Mouse (Mus musculus): ENCODE data around the gene Sart3. TPM values are rescaled to one million over a fixed set of nuclear protein-coding genes. Genes with fewer than 3 reads are reported as not detected.
A peak's percentile ranks its signal among the peaks of the same experiment; 100 is the strongest.

Gene Sart3
- total and polyA plus RNA-seq, 2 experiments from 2014 or later, result 11.9 to 15.8 TPM

DNA sequence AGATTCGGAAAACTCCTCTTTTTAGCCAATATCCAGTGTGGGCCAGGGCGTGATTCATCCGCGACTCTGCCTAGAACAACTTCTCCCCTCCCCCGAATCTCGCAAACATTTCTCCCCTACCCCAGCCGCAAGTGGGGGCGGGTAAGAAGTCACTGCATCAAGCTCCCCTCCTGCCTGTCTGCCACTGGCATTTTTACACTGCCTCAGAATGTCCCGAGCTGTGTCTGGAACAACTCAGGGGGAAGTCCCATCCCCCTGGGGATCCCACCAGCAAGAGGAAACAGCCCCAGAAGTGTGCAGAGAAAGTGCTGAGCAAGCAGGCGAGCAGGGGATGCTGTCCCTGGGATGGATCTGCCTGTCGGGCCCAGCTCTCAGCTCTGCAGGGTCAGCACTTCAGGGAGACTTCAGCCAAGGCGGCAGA lies 11.3 kb upstream of the Sart3 start:
- peak; percentile 40 for ATAC-seq (ENCODE audit: insufficient read depth, low read depth)
- peak overlapping the region; percentile 68 for H3K27ac ChIP-seq (ENCODE audit: low read depth)
- H3K9me3 ChIP-seq (replicated peaks; ENCODE audit: control insufficient read depth, low read length), result no peaks in the 10 kb centered on the region
- no peak for TF ChIP-seq EP300 (IDR thresholded peaks at IDR 0.05; ENCODE audit: low read depth)
- no peak for TF ChIP-seq CTCF (IDR thresholded peaks at IDR 0.05; ENCODE audit: low read depth)
- peak overlapping the region; percentile 8; the same call in 1 of the 2 replicates for H3K4me2 ChIP-seq (ENCODE audit: low read depth, low read length)
- no peak for DNase-seq (ENCODE audit: low spot score)
- H3K27me3 ChIP-seq (ENCODE audit: control insufficient read depth, insufficient read depth, low read length), result peaks cover 6% of the 10 kb centered on the region; the same call in 1 of the 2 replicates
- no peak overlapping the region for H3K9ac ChIP-seq (replicated peaks; ENCODE audit: low read depth, low read length)
- H3K36me3 ChIP-seq (replicated peaks; ENCODE audit: control insufficient read depth, insufficient read depth, low read length), result no peaks in the 10 kb centered on the region
- H3K4me1 ChIP-seq (ENCODE audit: control insufficient read depth, insufficient read depth), result no peaks in the 10 kb centered on the region
- H3K4me3 ChIP-seq (ENCODE audit: low read depth, low read length), result no peak overlapping the region
- 5% methylated on average over 12 of the region's 12 CpGs for WGBS

DNA sequence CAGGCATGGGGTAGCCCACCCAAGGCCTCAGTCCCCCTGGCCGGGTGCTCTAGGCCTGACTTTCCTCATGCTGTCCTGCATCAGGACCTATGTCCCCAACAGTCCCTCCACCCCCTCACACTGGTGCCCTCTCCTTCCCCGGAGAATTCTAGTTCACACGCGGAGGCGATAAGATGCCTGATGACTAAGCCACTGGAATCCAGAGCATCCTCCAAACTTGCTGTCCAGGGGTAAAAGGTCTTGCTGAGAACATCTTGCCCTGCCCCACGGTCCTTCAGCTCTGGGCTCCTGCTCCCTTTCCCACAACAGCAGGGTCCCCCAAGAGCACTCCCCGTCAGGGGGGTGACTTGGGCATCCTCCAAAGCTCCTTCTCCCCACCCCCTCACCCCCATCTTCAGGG lies 10.3 kb upstream of the Sart3 start:
- no peak; the same call in 1 of the 2 replicates for ATAC-seq (ENCODE audit: insufficient read depth, low read depth)
- Histone ChIP-seq H3K27me3 (ENCODE audit: control insufficient read depth, insufficient read depth, low read length) (peaks cover 6% of the 10 kb centered on the region; the same call in 1 of the 2 replicates), H3K9me3 (replicated peaks; ENCODE audit: control insufficient read depth, low read length) (no peaks in the 10 kb centered on the region), H3K4me2 (ENCODE audit: low read depth, low read length) (no peak overlapping the region), H3K27ac (ENCODE audit: low read depth) (peak overlapping the region; percentile 68), H3K9ac (replicated peaks; ENCODE audit: low read depth, low read length) (no peak overlapping the region), H3K36me3 (replicated peaks; ENCODE audit: control insufficient read depth, insufficient read depth, low read length) (peaks cover 7% of the 10 kb centered on the region; the same call in 1 of the 2 replicates), H3K4me3 (ENCODE audit: low read depth, low read length) (no peak overlapping the region), H3K4me1 (ENCODE audit: control insufficient read depth, insufficient read depth) (no peaks in the 10 kb centered on the region)
- TF ChIP-seq EP300 (IDR thresholded peaks at IDR 0.05; ENCODE audit: low read depth) (no peak), CTCF (IDR thresholded peaks at IDR 0.05; ENCODE audit: low read depth) (no peak)
- DNase-seq (ENCODE audit: low spot score), result no peak
- 49% methylated on average over 7 of the region's 7 CpGs for WGBS

DNA sequence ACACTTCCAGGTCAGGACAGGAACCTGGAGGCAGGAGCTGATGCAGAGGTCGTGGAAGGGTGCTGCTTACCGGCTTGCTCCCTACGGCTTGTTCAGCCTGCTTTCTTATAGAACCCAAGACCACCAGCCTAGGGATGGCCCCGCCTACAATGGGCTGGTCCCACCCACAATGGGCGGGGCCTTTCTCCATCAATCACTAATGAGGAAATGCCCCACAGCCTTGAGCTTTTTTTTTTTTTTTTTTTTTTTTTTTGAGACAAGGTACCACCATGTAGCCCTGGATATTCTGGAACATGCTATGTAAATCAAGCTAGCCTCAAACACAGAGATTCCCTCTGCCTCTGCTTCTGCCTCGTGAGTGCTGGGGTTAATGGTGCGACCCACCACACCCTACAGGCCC lies 9.6 kb upstream of the Sart3 start:
- TF ChIP-seq CTCF (IDR thresholded peaks at IDR 0.05; ENCODE audit: low read depth), result no peak
- TF ChIP-seq EP300 (IDR thresholded peaks at IDR 0.05; ENCODE audit: low read depth), result no peak
- Histone ChIP-seq H3K4me3 (ENCODE audit: low read depth, low read length) (no peak overlapping the region), H3K9ac (replicated peaks; ENCODE audit: low read depth, low read length) (no peak overlapping the region), H3K27me3 (ENCODE audit: control insufficient read depth, insufficient read depth, low read length) (peaks cover 6% of the 10 kb centered on the region; the same call in 1 of the 2 replicates), H3K4me2 (ENCODE audit: low read depth, low read length) (no peak overlapping the region), H3K4me1 (ENCODE audit: control insufficient read depth, insufficient read depth) (no peaks in the 10 kb centered on the region), H3K27ac (ENCODE audit: low read depth) (no peak overlapping the region), H3K36me3 (replicated peaks; ENCODE audit: control insufficient read depth, insufficient read depth, low read length) (peaks cover 13% of the 10 kb centered on the region), H3K9me3 (replicated peaks; ENCODE audit: control insufficient read depth, low read length) (no peaks in the 10 kb centered on the region)
- WGBS, result 76% methylated on average over 7 of the region's 7 CpGs
- no peak for ATAC-seq (ENCODE audit: insufficient read depth, low read depth)
- no peak for DNase-seq (ENCODE audit: low spot score)

DNA sequence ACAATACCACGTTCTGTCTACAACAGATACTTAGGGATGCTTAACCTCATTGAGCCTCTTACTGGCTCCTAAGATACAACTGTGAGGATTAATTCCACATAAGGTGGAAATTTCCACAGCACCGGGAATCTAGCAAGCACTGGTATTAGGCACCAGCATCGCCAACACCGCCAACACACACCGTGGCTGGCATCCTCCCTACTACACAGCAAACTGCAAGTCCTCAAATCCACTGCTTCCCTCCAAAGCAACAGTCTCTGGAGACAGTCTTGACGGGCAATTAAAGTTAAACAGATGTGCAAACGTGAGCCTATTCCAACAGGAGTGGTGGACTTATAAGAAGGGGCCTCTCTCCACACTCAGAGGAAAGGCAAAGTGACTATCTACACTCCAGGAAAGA lies 8.9 kb upstream of the Sart3 start:
- Histone ChIP-seq H3K4me3 (ENCODE audit: low read depth, low read length) (no peak overlapping the region), H3K4me2 (ENCODE audit: low read depth, low read length) (no peak overlapping the region), H3K9ac (replicated peaks; ENCODE audit: low read depth, low read length) (no peak overlapping the region), H3K27ac (ENCODE audit: low read depth) (no peak overlapping the region), H3K9me3 (replicated peaks; ENCODE audit: control insufficient read depth, low read length) (no peaks in the 10 kb centered on the region), H3K36me3 (replicated peaks; ENCODE audit: control insufficient read depth, insufficient read depth, low read length) (peaks cover 19% of the 10 kb centered on the region), H3K27me3 (ENCODE audit: control insufficient read depth, insufficient read depth, low read length) (peaks cover 6% of the 10 kb centered on the region; the same call in 1 of the 2 replicates), H3K4me1 (ENCODE audit: control insufficient read depth, insufficient read depth) (no peaks in the 10 kb centered on the region)
- TF ChIP-seq CTCF (IDR thresholded peaks at IDR 0.05; ENCODE audit: low read depth) (no peak), EP300 (IDR thresholded peaks at IDR 0.05; ENCODE audit: low read depth) (no peak)
- WGBS, result 77% methylated on average over 7 of the region's 7 CpGs
- DNase-seq (ENCODE audit: low spot score), result no peak
- ATAC-seq (ENCODE audit: insufficient read depth, low read depth), result no peak

DNA sequence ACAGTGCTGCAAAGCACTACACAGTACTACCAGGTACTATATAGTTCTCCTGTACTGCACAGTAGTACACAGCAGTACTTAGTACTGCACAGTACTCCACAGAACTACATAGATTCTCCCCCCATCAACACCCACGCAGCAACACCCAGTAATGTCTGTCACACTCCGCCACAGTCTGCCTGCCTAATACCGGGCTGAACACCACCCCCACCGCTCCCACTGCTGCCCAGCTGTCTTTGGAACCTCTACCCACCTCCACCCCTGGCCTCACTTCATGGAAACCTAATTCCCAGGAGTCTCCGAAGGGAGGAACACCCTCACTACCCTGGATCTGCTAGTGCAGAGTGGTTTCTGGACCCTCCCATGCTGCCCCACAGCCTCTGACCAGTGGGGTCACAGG lies 8.5 kb upstream of the Sart3 start:
- no peak overlapping the region for H3K9ac ChIP-seq (replicated peaks; ENCODE audit: low read depth, low read length)
- peaks cover 24% of the 10 kb centered on the region for H3K36me3 ChIP-seq (replicated peaks; ENCODE audit: control insufficient read depth, insufficient read depth, low read length)
- no peak overlapping the region for H3K4me3 ChIP-seq (ENCODE audit: low read depth, low read length)
- no peak overlapping the region for H3K27ac ChIP-seq (ENCODE audit: low read depth)
- WGBS, result 86% methylated on average over 5 of the region's 5 CpGs
- H3K27me3 ChIP-seq (ENCODE audit: control insufficient read depth, insufficient read depth, low read length), result peaks cover 6% of the 10 kb centered on the region; the same call in 1 of the 2 replicates
- no peak for DNase-seq (ENCODE audit: low spot score)
- TF ChIP-seq EP300 (IDR thresholded peaks at IDR 0.05; ENCODE audit: low read depth), result no peak
- TF ChIP-seq CTCF (IDR thresholded peaks at IDR 0.05; ENCODE audit: low read depth), result no peak
- ATAC-seq (ENCODE audit: insufficient read depth, low read depth), result no peak
- H3K4me2 ChIP-seq (ENCODE audit: low read depth, low read length), result no peak overlapping the region
- H3K9me3 ChIP-seq (replicated peaks; ENCODE audit: control insufficient read depth, low read length), result no peaks in the 10 kb centered on the region
- no peaks in the 10 kb centered on the region for H3K4me1 ChIP-seq (ENCODE audit: control insufficient read depth, insufficient read depth)

All from heart, postnatal 0 days (tissue).